Mouse (Mus musculus): ENCODE data around the gene Wars2.

GRCm38 (mm10) chr3:99147886-99148285 lies 7.0 kb downstream of the Wars2 start:
- no peak for TF ChIP-seq CTCF (conservative IDR thresholded peaks at IDR 0.05; ENCODE audit: low read length)
- no peak for TF ChIP-seq NANOG (IDR thresholded peaks at IDR 0.05; ENCODE audit: borderline replicate concordance, low read length)

All from E14TG2a.4 (cell line).